Mouse (Mus musculus): ENCODE measurements around the gene Hal. TPM values are rescaled to one million over a fixed set of nuclear protein-coding genes. Genes with fewer than 3 reads are reported as not detected.

The Hal gene
- total and polyA plus RNA-seq, 3 experiments = 0.76 TPM; not detected in 2

DNA sequence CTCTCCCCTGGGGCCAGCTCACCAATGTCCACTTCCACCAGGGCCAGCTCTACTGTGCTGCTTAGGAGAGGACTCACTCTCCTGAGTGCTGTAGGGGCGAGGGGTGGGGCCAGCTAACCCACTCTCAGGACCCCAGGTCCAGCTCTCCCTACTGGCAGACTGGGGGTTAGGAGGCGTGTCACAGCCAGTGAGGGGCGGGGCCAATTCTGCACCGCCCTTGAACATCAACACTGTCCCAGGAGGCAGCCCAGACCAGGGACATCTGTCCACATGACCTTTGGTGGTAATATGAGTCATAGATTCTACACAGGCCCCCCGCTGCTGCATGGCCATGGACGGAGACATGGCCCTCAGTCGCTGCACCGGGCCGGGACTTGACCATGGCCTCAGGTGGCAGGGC lies 71.2 kb downstream of the Hal start:
- Histone ChIP-seq H3K36me3 (replicated peaks in 1 of 2; ENCODE audit: control insufficient read depth in 1 of 2, insufficient read depth in 1 of 2, low read length in 1 of 2) (peaks cover 0 to 67% of the 10 kb centered on the region in 2 experiments), H3K9ac (ENCODE audit: insufficient read depth, low read depth) (no peak overlapping the region), H3K27ac (ENCODE audit: insufficient read depth, low read depth) (no peak overlapping the region), H3K27me3 (replicated peaks) (no peaks in the 10 kb centered on the region), H3K4me3 (replicated peaks in 1 of 3; ENCODE audit: low read depth in 2 of 3, low read length in 2 of 3, poor library complexity in 1 of 3) (no peak overlapping the region), H3K79me2 (replicated peaks; ENCODE audit: control insufficient read depth, extremely low read depth, insufficient read depth, poor library complexity, severe bottlenecking) (no peaks in the 10 kb centered on the region), H3K9me3 (replicated peaks; ENCODE audit: low read length) (no peaks in the 10 kb centered on the region), H3K4me2 (ENCODE audit: insufficient read depth, low read depth, poor library complexity, severe bottlenecking) (no peak overlapping the region), H3K4me1 (ENCODE audit: control insufficient read depth in 1 of 2, insufficient read depth in 2 of 2) (peaks cover 8 to 9% of the 10 kb centered on the region in 2 experiments)
- no peak for DNase-seq (ENCODE audit: extremely low read depth)
- in situ Hi-C loops (cut with MboI; ENCODE audit: low pct_ligation_motif_present, low pct_unique_long_range_greater_than_20kb, low sequenced_read_pairs) = loop anchor here (25.0 kb wide), 1 partner anchor 272 kb away; no protein-coding TSS in a partner anchor
- dilution Hi-C loops (cut with MboI; ENCODE audit: extremely low pct_ligation_motif_present, extremely low pct_unique_long_range_greater_than_20kb, low sequenced_read_pairs) = no loop called here
- TF ChIP-seq MAZ (IDR thresholded peaks at IDR 0.05; ENCODE audit: low read depth, low read length) (0 out of 2 replicates have a peak, but pooled peaks have one; percentile 32), PAX5 (IDR thresholded peaks at IDR 0.05; ENCODE audit: low read length) (no peak), ELF1 (IDR thresholded peaks at IDR 0.05; ENCODE audit: low read depth, low read length) (no peak), ZKSCAN1 (IDR thresholded peaks at IDR 0.05; ENCODE audit: borderline replicate concordance, low read depth, low read length) (no peak), CHD2 (IDR thresholded peaks at IDR 0.05; ENCODE audit: low read length) (no peak), UBTF (IDR thresholded peaks at IDR 0.05; ENCODE audit: low read depth, low read length) (no peak), USF2 (conservative IDR thresholded peaks at IDR 0.05; ENCODE audit: low read depth, low read length) (no peak), ZMIZ1 (IDR thresholded peaks at IDR 0.05; ENCODE audit: low read depth, low read length) (no peak), SMC3 (IDR thresholded peaks at IDR 0.05; ENCODE audit: low read depth, low read length) (no peak), HCFC1 (IDR thresholded peaks at IDR 0.05; ENCODE audit: low read depth, low read length) (no peak), RCOR1 (conservative IDR thresholded peaks at IDR 0.05; ENCODE audit: low read depth, low read length) (no peak), USF1 (IDR thresholded peaks at IDR 0.05; ENCODE audit: low read depth, low read length) (peak; percentile 62), E2F4 (IDR thresholded peaks at IDR 0.05; ENCODE audit: insufficient replicate concordance, low read depth, low read length) (no peak), MEF2A (IDR thresholded peaks at IDR 0.05; ENCODE audit: borderline replicate concordance, low read depth, low read length) (no peak), SIN3A (IDR thresholded peaks at IDR 0.05; ENCODE audit: low read length) (no peak), MAFK (IDR thresholded peaks at IDR 0.05; ENCODE audit: insufficient replicate concordance, low read length) (no peak), MYC (IDR thresholded peaks at IDR 0.05; ENCODE audit: low read depth, low read length) (no peak), BHLHE40 (IDR thresholded peaks at IDR 0.05; ENCODE audit: low read depth, low read length) (peak; percentile 18; the same call in 1 of the 2 replicates), MAX (IDR thresholded peaks at IDR 0.05; ENCODE audit: low read length) (no peak), IRF4 (IDR thresholded peaks at IDR 0.05; ENCODE audit: low read depth, low read length) (peak; percentile 81), RAD21 (IDR thresholded peaks at IDR 0.05; ENCODE audit: low read depth, low read length) (no peak), CTCF (conservative IDR thresholded peaks at IDR 0.05 in 1 of 2, IDR thresholded peaks at IDR 0.05 in 1 of 2; ENCODE audit: low read depth in 2 of 2, low read length in 2 of 2) (no peak), TBP (conservative IDR thresholded peaks at IDR 0.05; ENCODE audit: low read depth, low read length) (no peak), NELFE (IDR thresholded peaks at IDR 0.05; ENCODE audit: low read depth, low read length) (no peak), POLR2A (IDR thresholded peaks at IDR 0.05; ENCODE audit: low read depth, low read length) (no peak), KAT2A (IDR thresholded peaks at IDR 0.05; ENCODE audit: insufficient replicate concordance, low read length) (no peak), GABPA (IDR thresholded peaks at IDR 0.05; ENCODE audit: insufficient replicate concordance, low read depth, low read length) (no peak), NRF1 (IDR thresholded peaks at IDR 0.05; ENCODE audit: low read depth, low read length) (no peak), ZC3H11A (IDR thresholded peaks at IDR 0.05; ENCODE audit: low read depth, low read length) (no peak), EP300 (IDR thresholded peaks at IDR 0.05; ENCODE audit: low read length) (peak; percentile 16; the same call in 1 of the 2 replicates), JUN (IDR thresholded peaks at IDR 0.05; ENCODE audit: insufficient read depth, low read depth, low read length) (no peak), TCF12 (IDR thresholded peaks at IDR 0.05; ENCODE audit: low read depth, low read length) (0 out of 2 replicates have a peak, but pooled peaks have one; percentile 35), MXI1 (IDR thresholded peaks at IDR 0.05; ENCODE audit: low read depth, low read length) (no peak; the same call in 1 of the 2 replicates), POLR2AphosphoS2 (IDR thresholded peaks at IDR 0.05; ENCODE audit: low read depth, low read length) (no peak), CHD1 (IDR thresholded peaks at IDR 0.05; ENCODE audit: low read depth, low read length) (no peak), JUND (conservative IDR thresholded peaks at IDR 0.05; ENCODE audit: low read depth, low read length) (no peak), ETS1 (conservative IDR thresholded peaks at IDR 0.05; ENCODE audit: low read depth, low read length) (peak; percentile 22; the same call in 1 of the 2 replicates), ZNF384 (IDR thresholded peaks at IDR 0.05; ENCODE audit: low read depth, low read length) (no peak)

All from CH12.LX (cell line).